Mouse (Mus musculus) adrenal gland, postnatal 14 days (tissue): ENCODE results near the gene Olfr38. TPM values are rescaled to one million over a fixed set of nuclear protein-coding genes. Genes with fewer than 3 reads are reported as not detected.

Source experiments
- DNase-seq: peaks from one replicate; pipeline ENCODE4 v3.0.0; 2021; ENCODE audit warnings: mixed read lengths
- long read RNA-seq, 2 experiments: library from polyadenylated mRNA; stranded (forward); transcript quantifications; one replicate each; pipeline ENCODE4 v2.0.0; 2021
- total RNA-seq: library from RNA; stranded (reverse); gene quantifications from 2 replicates; pipeline ENCODE4 v1.2.3, GENCODE M21; 2021

The Olfr38 gene
- total RNA-seq: not detected in 2 replicates
- long read RNA-seq, experiment 1: 0 reads
- long read RNA-seq, experiment 2: 0 reads

DNA sequence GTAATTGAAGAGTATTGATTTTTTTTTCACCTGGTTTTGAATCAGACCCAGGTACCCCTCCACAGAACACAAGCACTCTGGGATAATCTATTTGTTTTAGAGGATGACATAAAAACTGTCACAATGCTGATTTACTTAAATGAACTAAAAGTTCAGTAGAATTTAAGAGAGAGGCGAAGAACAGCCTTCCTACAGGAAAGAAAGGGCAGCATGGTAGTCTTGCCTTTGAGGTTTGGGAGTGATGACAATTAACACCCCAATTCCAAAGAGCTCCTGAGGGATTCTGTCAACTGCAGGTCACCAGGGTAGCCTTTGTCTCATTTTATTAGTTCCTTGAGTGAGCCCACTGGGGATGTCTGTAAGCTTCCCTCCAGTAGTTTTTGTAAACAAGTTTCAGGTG is at the start of gene Olfr38:
Olfr38 (plus strand) TSS at position 301 of the 400 bp plus-strand sequence.
- no peak for DNase-seq

DNA sequence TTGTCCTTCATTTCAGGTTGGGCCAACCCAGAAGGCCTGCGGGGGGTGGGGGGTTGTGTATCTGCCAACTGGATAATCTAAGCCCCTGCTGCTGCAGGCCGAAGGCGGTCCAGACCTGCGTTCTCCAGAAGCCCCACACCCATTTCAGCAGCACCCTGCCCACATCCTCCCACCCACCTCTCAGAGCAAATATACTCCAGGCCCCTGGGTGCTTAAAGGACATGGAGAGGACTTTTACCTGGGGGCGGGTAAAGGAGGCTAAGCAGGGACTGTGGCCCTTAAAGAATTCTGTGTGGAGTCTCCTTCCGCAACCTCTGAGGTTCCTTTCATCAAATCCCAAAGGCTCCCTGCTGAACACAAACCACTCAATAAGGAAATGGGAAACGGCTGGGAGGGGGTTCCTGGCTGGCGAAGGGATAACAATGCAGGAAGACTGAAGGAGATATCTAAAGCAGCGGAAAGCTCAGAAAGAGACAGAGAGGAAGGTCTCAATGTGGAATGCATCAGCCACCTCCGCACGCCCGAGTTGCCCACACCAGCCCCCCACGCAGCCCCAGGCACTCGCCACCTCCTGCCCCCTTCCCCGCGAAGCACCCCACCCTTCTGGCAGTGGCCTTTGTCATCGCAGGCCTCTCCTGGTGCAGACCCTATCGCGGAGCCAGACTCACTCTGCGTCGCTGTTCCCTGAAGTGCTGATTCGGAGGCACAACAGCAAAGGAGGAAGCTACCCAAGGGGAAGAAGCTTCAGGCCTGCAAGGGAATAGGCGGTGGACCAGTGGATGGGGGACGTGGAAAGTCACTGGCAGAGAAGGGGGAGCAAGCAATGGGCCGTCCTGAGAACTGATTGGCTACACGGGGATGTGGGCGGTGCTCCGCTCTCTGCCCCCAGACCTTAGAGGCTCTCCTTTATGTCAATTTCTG is 46.7 kb upstream of the Olfr38 start, which contains the start of gene Tcaf1:
Tcaf1 (minus strand) TSS at position 798 of the 921 bp plus-strand sequence.
- peak; percentile 90 for DNase-seq

DNA sequence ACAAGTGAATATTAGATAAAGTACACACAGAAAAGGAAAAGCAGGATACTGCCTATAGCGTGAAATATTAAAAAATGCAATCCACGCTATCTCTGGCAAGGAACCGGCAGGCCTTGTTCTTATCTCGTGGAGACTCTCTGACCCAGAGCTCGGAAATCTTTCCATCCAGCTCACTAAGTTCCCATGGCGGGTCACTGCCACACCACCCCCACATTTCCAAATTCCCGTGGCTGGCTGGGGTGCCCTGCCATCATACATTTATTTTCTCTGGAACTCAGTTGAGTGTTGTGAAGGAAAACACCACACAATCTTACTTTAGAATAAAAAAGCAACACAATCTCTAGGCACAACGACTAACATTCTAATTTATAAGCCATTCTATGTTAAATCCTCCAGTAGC is 41.5 kb upstream of the Olfr38 start:
- no peak for DNase-seq

DNA sequence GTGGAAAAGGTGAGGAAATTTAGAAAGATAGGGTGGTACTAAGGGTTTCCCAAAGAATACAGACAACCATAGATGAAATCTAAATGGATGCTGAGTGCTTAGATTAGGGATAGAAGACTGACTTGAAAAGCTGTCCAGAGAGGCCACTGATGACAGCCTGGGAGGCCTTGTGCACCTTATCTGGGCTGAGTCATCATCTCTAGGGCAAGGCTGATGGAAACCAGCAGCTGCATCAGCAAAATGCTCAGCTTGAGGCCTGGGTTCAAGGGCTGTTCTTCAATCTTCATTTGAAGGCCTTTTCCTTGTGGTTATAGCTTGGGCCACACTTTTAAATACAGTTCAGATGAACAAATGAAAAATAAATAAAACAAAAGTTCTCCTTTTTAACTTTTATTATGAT is 38.2 kb upstream of the Olfr38 start:
- DNase-seq: peak; percentile 34

DNA sequence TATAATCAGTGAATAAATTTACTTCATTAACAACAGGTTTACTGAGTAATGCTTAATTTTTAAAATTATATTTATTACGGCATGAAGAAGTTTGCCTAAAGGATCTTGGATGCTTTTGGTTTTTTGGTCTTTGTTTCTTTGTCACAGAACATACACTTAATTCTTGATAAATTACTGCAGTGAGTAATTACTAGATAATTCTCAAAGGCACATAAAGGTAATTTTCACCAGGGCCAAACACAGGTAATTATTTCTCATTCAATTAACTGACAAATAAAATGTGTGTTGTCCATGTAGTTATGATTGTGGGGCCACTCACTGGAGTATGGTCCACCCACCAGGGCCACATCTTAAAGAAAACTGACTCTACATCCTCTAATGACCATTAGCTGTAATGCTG is 17.1 kb upstream of the Olfr38 start, which contains the start of gene Olfr453:
Olfr453 (plus strand) TSS at position 301 of the 400 bp plus-strand sequence.
- no peak for DNase-seq

DNA sequence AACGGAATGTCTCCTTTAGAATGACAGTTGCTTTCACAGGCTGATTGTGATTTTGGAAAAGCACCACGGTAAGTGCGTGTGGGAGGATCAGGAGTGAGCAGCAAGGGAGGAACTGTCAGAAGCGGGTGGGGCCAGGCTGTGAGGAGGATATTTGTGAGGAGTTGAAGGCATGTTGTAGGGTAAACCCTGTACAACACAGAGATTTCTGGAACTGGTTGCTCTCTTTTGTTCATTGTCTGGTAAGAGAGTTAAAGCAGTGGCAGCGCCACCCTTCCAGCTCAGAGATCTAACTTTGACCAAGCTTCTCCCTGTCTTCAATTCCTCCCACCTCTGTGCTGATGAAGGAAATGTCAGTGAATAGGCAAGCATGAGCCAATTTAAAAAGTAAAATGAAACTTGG is 13.9 kb upstream of the Olfr38 start:
- no peak for DNase-seq

DNA sequence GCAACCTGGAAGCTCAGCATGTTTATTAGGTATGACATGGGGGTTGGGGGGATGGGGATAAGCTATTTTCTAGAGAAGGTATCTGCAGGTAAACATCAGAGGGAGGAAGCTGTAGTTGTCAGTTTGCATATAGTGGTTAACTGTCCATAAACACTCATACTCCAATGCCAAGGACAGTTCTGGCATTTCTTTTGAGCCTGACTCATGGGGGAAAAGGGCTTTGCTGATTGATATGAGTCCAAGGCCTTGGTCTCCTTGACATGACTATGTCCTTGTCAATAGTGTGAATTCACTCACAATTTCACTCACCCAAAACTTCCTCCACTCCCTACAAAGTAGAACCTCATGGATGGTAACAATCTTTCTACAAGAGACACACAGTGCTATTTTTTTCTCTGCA is 8.4 kb upstream of the Olfr38 start:
- no peak for DNase-seq

DNA sequence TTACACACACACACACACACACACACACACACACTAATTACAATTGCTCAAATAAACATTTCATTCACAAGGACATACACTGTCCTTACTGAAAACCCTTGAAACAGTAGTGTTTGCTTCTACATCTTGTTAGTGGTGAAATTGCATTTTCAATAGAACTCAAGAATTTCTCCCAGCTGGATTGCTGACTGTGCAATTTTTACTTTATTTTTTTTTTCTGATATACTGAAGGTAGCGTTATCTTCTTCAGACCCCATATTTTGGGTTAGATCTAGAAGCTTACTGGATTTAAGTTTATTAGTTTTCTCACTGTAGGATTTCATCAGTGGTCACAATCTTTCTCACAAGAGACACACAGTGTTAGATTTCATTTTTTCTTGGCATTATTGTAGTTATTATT is 20.9 kb downstream of the Olfr38 start:
- DNase-seq: no peak

DNA sequence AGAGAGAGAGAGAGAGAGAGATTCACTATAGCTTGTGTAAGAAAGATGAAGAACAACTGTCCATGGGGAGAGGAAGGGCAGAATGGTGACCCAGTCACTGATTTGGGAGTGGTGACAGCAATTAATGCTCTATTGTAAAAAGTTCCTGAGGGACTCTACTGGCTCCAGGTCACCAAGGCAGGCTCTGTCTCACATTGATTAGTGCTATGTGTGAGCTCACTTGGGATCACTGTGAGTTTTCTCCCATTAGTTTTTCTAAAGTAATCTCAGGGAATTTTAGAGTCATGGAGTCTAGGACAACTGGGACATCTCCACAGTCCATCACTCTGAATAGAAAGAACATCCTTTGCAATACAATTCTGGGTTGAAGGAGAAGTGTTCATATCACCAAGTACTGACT is 28.6 kb downstream of the Olfr38 start, which contains the start of gene Olfr452:
Olfr452 (plus strand) TSS at position 301 of the 400 bp plus-strand sequence.
- DNase-seq: no peak

DNA sequence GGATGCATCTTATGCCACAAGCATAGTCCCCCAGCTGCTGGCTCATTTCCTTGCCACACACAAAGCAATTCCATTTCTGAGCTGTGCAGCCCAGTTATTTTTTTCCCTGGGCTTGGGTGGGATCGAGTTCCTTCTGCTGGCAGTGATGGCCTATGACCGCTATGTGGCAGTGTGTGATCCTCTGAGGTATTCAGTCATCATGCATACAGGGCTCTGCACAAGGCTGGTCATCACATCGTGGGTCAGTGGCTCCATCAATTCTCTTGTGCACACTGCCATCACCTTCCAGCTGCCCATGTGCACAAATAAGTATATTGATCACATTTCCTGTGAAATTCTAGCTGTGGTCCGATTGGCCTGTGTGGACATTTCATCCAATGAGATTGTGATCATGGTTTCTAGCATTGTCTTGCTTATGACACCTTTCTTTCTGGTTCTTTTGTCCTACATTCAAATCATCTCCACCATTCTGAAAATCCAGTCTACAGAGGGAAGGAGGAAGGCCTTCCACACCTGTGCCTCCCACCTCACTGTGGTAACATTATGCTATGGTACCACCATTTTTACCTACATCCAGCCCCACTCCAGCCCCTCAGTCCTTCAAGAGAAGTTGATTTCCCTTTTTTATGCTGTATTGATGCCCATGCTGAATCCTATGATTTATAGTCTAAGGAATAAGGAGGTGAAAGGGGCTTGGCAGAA is 34.2 kb downstream of the Olfr38 start:
- no peak for DNase-seq

DNA sequence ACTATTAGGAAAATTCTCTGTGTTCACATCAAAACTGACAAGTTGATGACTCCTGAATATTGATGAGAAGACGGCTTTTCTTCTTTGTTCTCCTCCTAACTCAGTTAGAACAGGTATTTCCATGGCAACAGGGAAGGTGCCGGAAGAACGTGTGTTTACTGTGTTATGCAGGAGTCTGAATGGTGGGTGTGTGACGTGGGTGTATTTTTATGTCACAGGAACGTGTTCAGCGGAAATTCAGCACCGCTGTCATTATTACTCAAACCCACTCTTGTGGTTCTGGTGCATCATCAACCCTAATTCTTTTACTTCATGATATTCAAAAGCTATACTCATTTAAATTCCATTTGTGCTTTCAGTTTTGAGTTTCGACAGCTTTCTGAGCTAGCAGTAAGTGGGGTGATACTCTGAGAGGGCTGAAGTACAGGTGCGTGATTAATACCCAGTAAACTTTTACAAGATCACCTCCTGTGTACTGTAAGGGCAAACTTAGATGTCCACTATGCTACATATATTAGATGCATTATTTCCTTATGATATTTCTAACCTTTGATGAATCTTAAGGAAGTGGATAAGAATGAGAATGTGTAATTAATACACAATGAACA is 34.8 kb downstream of the Olfr38 start:
- DNase-seq: no peak

DNA sequence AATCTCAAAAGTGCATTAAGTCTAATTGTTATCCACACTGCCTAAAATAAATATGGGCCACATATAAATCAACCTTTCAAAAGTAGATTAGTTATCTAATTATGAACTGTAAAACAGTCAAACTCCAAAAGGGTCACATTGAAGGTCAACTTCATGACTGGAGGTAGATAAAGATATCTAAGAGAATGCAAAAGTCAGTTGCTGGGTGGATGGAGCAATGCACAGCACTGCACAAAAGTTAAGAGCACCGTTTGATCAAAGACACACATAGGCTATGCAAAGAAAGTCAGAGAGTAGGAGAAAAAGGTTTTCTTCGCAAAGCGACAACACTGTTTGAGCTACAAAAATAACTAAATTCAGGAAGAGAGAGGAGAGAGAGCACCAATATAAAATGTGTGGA is 38.8 kb downstream of the Olfr38 start:
- no peak for DNase-seq

DNA sequence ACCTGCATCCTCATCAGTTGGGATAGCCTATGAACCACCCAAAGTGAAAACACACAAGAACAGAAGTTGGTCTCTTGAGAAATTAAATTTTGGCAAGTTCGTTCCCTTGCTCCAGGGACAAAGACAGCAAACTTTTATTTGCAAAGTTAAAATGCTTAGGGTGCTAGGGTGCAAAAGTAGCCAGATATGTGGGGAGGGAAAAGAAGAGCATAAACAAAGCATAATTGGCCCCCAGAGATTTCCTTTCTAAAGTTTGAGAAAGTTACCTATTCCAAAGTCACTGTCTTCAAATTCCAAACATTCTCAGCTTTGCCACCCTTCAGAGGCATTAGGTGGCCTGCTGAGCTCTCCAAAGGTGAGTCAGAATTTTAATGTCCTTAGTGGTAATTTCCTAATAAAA is 55.4 kb downstream of the Olfr38 start, which contains the start of gene Olfr450:
Olfr450 (plus strand) TSS at position 301 of the 400 bp plus-strand sequence.
- DNase-seq: no peak

Other genes with a start within 250 kb of the Olfr38 start
- not detected in 2 replicates for gene Olfr455, start 208.8 kb upstream of the Olfr38 start, total RNA-seq
- not detected in 2 replicates for gene Tcaf3, start 158.7 kb upstream of the Olfr38 start, total RNA-seq
- 9.1 and 9.6 TPM in 2 replicates for gene Tcaf2, start 111.2 kb upstream of the Olfr38 start, total RNA-seq
- 57.6 and 59.4 TPM in 2 replicates for gene Tcaf1, start 46.3 kb upstream of the Olfr38 start, total RNA-seq
- not detected in 2 replicates for gene Olfr453, start 17.0 kb upstream of the Olfr38 start, total RNA-seq
- gene Olfr452, start 28.7 kb downstream of the Olfr38 start, total RNA-seq: not detected in 2 replicates
- gene Olfr450, start 55.5 kb downstream of the Olfr38 start, total RNA-seq: not detected in 2 replicates
- gene Olfr449, start 78.0 kb downstream of the Olfr38 start, total RNA-seq: not detected in 2 replicates
- not detected in 2 replicates for gene Olfr448, start 134.0 kb downstream of the Olfr38 start, total RNA-seq
- not detected in 2 replicates for gene Olfr447, start 152.5 kb downstream of the Olfr38 start, total RNA-seq
- not detected in 2 replicates for gene Olfr446, start 165.0 kb downstream of the Olfr38 start, total RNA-seq
- gene Olfr444, start 192.7 kb downstream of the Olfr38 start, total RNA-seq: not detected in 2 replicates